Mouse (Mus musculus): Measurements from ENCODE around the gene Bglap3. TPM values are rescaled to one million over a fixed set of nuclear protein-coding genes. Genes with fewer than 3 reads are reported as not detected.
"Not testable (repeated sequence)": the region's sequence is repeated elsewhere in the genome, so short reads cannot be mapped to it uniquely, and the experiment has no call there.

Gene Bglap3
- polyA plus RNA-seq (2012; rRNA removed) = 14.7 and 17.5 TPM in 2 replicates

DNA sequence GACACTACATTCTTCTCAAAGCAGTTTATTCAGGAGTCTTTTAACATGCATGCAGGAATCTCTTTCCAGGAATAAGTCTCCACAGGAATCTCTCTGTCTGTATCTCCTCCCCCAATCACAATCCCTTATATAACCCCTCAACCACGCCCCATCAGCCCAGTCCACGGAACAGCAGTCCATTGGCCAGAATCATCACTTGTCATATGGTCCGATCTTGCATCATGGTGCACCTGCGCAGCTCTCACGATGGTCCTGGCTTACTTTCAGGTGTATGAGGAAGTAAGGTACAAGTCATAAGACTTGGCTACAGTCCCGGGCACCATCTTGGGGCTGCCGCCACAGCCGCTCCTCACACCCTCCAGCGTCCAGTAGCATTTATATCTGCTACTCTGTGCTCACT is at the start of gene Bglap3:
Bglap3 (minus strand) TSS at position 101 of the 400 bp plus-strand sequence.
- not testable (repeated sequence) for H3K4me3 ChIP-seq (ENCODE audit: insufficient read depth, low read length); H3K27ac ChIP-seq (ENCODE audit: insufficient read depth, low read length); H3K4me1 ChIP-seq (ENCODE audit: control insufficient read depth, insufficient read depth, low read length)

DNA sequence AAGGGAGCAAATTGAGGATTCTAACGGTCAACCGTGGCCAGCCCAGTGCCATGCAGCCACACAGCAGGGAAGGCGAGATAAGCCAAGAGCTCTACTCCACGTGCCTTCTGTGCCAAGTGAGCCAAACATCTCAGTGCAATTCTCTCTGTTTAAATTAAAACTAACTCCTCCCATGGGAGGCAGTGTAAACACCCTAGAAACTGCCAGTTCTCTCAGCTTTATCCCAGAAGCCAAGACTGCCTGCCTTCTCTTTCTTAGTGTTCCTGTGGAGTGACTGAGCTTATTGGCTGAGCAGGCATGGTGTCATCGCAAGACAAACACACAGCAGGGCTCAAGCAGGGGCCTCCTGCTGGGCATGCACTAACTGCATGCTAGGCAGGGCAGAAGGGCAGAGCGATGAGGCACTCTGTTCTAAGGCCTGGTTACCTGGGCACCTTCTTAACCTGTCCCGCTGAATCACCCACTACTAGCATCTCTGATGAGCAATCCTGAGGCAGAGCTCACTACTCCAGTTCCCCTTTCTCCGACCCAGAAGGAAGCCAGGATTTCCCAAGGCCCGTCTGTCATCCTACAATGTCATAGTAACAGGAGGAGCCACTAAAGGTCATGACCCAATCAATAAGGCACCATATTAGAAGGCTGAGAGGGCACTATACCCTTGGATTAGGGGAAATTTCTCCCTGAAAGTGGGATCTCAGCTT is 49.6 kb upstream of the Bglap3 start:
- Histone ChIP-seq H3K27ac (ENCODE audit: insufficient read depth, low read length) (no peak overlapping the region), H3K4me1 (ENCODE audit: control insufficient read depth, insufficient read depth, low read length) (peaks cover 12% of the 10 kb centered on the region), H3K4me3 (ENCODE audit: insufficient read depth, low read length) (peak overlapping the region; percentile 7; the same call in 1 of the 2 replicates)
- TF ChIP-seq POLR2A (IDR thresholded peaks at IDR 0.05; ENCODE audit: extremely low read depth, insufficient read depth, low read length) (no peak), CTCF (IDR thresholded peaks at IDR 0.05; ENCODE audit: extremely low read depth, insufficient read depth, low read length) (no peak)

DNA sequence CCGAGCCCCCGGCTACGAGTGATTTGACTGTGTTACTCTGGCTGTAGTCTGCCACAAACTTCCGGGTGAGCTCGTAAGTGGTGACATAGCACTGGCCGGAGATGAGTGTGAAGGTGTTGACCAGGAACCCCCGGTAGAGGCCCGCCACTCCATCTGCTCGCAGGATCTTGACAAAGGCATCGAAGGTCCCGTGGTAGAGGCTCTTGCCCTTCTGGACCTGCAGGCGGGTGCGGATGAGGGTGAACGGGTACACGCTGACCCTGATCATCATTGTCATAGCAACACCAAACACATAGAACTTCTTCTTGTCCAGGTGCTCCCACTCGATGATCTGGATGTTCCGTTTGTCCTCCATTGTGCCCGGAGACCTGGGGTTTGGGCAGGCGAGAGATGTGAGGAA is 48.2 kb upstream of the Bglap3 start:
- Histone ChIP-seq H3K4me1 (ENCODE audit: control insufficient read depth, insufficient read depth, low read length) (peaks cover 12% of the 10 kb centered on the region), H3K27ac (ENCODE audit: insufficient read depth, low read length) (no peak overlapping the region), H3K4me3 (ENCODE audit: insufficient read depth, low read length) (no peak overlapping the region)
- TF ChIP-seq CTCF (IDR thresholded peaks at IDR 0.05; ENCODE audit: extremely low read depth, insufficient read depth, low read length) = no peak
- TF ChIP-seq POLR2A (IDR thresholded peaks at IDR 0.05; ENCODE audit: extremely low read depth, insufficient read depth, low read length) = no peak

DNA sequence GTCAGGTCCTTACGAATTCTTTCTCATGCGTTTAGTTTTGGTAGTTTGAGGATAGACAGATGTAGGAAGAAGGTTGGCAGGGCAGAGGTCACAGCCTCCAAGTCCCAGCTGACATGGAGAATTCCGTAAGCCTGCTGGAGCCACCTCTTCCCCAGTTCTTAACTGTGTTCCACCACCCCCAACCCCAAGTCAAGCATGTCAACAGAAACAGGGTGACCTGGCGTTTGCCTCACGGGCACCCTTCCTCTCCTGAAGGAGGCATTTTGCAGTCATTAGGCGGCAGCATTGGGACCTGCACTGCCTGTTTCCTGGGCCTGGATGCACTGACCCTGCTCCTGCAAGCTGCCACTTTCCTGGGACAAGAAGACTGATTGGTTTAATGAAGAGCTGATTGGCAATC is 45.5 kb upstream of the Bglap3 start:
- TF ChIP-seq POLR2A (IDR thresholded peaks at IDR 0.05; ENCODE audit: extremely low read depth, insufficient read depth, low read length) (no peak), CTCF (IDR thresholded peaks at IDR 0.05; ENCODE audit: extremely low read depth, insufficient read depth, low read length) (no peak)
- Histone ChIP-seq H3K4me1 (ENCODE audit: control insufficient read depth, insufficient read depth, low read length) (peaks cover 7% of the 10 kb centered on the region), H3K4me3 (ENCODE audit: insufficient read depth, low read length) (no peak overlapping the region), H3K27ac (ENCODE audit: insufficient read depth, low read length) (no peak overlapping the region)

DNA sequence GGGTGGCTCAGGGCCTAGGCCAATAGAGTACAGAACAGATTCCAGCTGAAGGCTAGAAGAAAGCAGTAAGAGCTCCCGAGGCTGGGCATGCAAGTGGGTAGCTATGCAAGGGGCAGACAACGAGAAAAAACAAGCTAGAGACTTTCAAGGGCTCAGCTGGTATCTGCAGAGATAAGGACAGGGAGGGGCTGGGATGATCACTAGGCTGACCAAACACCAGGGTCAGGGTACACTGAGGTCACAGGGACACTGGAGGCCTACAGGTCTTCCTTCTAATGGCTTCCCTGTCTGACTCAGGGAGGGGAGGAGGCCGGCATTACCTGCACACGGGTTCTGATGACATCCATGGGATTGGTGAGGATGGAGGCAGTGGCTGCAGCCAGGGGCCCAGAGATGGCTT is 43.1 kb upstream of the Bglap3 start:
- H3K4me3 ChIP-seq (ENCODE audit: insufficient read depth, low read length) = no peak overlapping the region
- H3K27ac ChIP-seq (ENCODE audit: insufficient read depth, low read length) = no peak overlapping the region
- peaks cover 4% of the 10 kb centered on the region for H3K4me1 ChIP-seq (ENCODE audit: control insufficient read depth, insufficient read depth, low read length)
- TF ChIP-seq POLR2A (IDR thresholded peaks at IDR 0.05; ENCODE audit: extremely low read depth, insufficient read depth, low read length) = no peak
- TF ChIP-seq CTCF (IDR thresholded peaks at IDR 0.05; ENCODE audit: extremely low read depth, insufficient read depth, low read length) = no peak

DNA sequence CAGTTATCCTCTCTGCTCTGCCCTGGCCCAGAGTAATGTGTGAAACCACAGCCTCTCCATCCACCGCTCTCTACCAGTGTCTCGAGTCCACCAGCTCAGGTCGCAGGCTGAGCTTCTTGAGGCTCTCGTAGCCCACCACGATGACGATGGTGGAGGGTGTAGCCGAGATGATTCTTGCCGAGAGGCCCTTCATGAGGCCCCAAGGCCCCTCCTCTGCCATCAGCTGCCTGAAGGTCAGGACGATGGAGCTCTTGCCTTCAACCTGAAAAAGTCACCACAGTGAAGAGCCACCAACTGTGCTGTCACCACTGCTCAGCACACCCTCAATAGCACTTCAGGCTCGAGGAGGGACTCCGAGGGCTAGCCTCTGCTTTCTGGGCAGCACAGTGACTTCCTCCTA is 40.1 kb upstream of the Bglap3 start:
- H3K4me1 ChIP-seq (ENCODE audit: control insufficient read depth, insufficient read depth, low read length) = no peaks in the 10 kb centered on the region; the same call in 1 of the 2 replicates
- TF ChIP-seq POLR2A (IDR thresholded peaks at IDR 0.05; ENCODE audit: extremely low read depth, insufficient read depth, low read length) (no peak), CTCF (IDR thresholded peaks at IDR 0.05; ENCODE audit: extremely low read depth, insufficient read depth, low read length) (no peak)
- no peak overlapping the region for H3K4me3 ChIP-seq (ENCODE audit: insufficient read depth, low read length)
- no peak overlapping the region for H3K27ac ChIP-seq (ENCODE audit: insufficient read depth, low read length)

DNA sequence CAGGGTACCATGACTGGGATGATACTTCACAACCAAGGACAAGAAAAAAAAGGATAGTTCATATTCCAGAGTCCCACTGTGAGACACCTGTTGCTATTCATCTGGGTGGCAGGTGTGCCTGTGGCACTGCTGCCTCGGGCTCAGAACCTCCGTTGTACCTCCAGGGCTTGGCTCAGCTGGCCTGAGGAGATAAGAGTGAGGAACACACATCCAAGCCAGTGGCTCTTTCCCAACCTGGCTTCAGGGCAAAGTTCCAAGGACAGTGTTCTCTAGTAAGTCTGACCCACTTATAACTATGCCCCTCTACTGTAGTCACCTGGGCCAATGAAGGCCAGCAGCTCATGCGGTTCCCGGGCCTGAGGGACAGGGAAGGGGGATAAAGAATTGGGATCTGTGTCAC is 39.1 kb upstream of the Bglap3 start:
- no peaks in the 10 kb centered on the region; the same call in 1 of the 2 replicates for H3K4me1 ChIP-seq (ENCODE audit: control insufficient read depth, insufficient read depth, low read length)
- no peak overlapping the region for H3K4me3 ChIP-seq (ENCODE audit: insufficient read depth, low read length)
- H3K27ac ChIP-seq (ENCODE audit: insufficient read depth, low read length) = no peak overlapping the region
- TF ChIP-seq POLR2A (IDR thresholded peaks at IDR 0.05; ENCODE audit: extremely low read depth, insufficient read depth, low read length) = no peak
- TF ChIP-seq CTCF (IDR thresholded peaks at IDR 0.05; ENCODE audit: extremely low read depth, insufficient read depth, low read length) = no peak

DNA sequence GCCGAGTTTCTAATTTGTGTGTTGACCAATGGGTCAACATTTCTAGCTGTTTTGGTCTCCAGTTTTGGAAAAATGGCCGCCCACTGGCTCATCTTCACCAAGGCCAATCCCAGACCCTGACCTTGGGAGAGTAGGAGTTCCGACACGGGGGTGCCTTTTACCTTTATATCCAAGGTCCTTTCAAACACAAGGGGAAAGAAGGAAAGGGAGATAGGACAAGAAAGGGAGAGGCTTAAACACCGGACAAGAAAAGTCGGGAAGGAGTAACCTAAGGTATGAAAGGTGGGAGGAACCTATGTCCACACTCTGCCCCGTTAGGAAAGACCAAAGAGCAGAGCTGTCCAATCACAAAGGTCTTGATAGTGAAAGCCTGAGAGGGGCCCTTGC is 38.1 kb upstream of the Bglap3 start:
- Histone ChIP-seq H3K4me3 (ENCODE audit: insufficient read depth, low read length) (peak overlapping the region; percentile 48; the same call in 1 of the 2 replicates), H3K27ac (ENCODE audit: insufficient read depth, low read length) (peak overlapping the region; percentile 32; the same call in 1 of the 2 replicates), H3K4me1 (ENCODE audit: control insufficient read depth, insufficient read depth, low read length) (no peaks in the 10 kb centered on the region; the same call in 1 of the 2 replicates)
- no peak for TF ChIP-seq POLR2A (IDR thresholded peaks at IDR 0.05; ENCODE audit: extremely low read depth, insufficient read depth, low read length)
- no peak for TF ChIP-seq CTCF (IDR thresholded peaks at IDR 0.05; ENCODE audit: extremely low read depth, insufficient read depth, low read length)

DNA sequence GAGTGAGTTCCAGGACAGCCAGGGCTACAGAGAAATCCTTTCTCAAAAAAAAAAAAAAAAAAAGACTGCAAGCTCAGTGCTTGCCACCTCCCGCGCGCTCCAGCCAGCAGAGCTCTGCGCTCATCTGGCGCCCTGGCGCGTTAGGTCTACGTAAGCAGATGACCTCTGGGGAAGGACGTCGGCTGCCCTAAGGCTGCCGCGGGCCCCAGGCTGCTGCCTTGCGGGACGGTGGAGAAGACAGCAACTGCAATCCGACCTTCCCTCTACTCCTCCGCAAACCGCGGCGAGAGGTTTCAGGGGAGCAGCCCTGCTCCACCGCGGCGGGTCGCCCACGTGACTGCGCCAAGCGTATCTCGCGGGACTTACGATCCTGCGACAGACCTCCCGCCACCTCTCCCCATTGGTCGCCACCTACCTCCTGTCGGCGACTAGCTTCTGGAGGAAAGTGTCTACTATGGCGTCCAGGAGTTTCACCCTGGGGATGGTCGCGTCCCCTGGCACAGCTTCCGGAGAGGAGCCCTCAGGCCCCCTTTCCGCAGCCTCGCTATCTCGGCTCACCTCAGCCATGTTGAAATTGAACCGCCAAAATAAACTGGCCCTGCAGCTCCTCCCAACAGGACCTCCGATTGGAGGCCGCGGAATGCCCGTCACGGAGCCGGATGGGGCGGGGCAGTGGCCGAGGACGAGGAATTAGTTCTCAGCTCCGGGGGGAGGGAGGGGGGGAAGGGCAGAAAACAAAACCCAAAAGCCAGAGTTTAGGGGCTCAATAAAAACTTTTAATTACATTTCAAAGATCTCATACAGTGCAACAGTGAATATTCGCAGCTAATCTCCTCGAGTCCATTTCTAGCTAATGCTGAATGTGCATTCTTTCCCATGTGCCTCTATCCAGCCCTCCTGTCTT is 37.5 kb upstream of the Bglap3 start, which contains the start of gene Pmf1:
Pmf1 (minus strand) TSS at position 591 of the 904 bp plus-strand sequence.
- Histone ChIP-seq H3K4me3 (ENCODE audit: insufficient read depth, low read length) (peak within 1 kb of the TSS; percentile 48), H3K4me1 (ENCODE audit: control insufficient read depth, insufficient read depth, low read length) (no peaks in the 10 kb centered on the region; the same call in 1 of the 2 replicates), H3K27ac (ENCODE audit: insufficient read depth, low read length) (peak within 1 kb of the TSS; percentile 72)
- peak; percentile 93 for TF ChIP-seq POLR2A (IDR thresholded peaks at IDR 0.05; ENCODE audit: extremely low read depth, insufficient read depth, low read length)
- TF ChIP-seq CTCF (IDR thresholded peaks at IDR 0.05; ENCODE audit: extremely low read depth, insufficient read depth, low read length) = no peak
